Mouse (Mus musculus): Measurements from ENCODE around the gene Hsbp1.

The Hsbp1 gene

DNA sequence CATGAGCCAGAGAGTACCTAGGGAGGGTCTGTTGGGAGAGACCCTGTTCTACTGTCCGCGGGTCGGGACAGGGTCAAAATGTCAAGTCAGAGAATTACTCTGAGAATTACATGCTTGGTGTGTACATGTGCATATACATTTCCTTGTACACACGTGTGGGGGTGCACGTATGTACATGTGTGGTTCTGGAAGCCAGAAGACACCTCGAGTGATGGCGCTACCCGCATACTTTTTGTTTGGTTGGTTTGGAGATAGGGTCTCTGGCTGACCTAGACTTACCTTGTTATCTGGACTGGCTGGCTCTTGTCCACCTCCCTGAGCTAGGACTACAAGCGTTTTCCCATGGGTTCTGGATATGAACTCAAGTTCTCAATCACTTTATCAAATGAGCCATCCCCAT is 49.8 kb downstream of the Hsbp1 start:
- DNase-seq, result no peak

DNA sequence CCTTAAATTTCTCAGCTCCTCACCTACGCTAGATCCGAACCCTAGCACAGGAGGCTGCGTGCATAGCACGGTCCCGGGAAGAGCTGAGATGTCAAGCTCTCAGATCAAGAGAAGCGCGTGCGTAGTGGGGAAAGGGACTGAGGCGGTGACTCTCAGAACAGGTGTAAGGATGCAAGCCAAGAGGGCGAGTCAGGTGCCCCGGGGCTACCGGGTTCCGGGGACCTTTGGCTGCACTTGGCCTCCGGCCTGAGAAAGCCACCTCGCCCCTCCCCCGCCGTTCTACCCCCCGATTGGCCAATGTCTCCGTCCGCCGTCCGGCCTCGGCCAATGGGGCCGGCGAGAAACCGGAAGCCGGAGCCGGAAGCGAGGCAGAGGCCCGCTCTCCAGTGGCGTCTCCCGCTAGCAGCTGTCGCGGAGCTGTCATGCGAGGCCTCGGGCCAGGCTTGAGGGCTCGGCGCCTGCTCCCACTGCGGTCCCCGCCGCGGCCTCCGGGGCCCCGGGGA is 50.3 kb downstream of the Hsbp1 start, which contains the start of gene Mlycd:
Gene Mlycd, plus strand, starts transcription at position 355 of the 503 bp plus-strand sequence.
- DNase-seq, result peak; percentile 84

DNA sequence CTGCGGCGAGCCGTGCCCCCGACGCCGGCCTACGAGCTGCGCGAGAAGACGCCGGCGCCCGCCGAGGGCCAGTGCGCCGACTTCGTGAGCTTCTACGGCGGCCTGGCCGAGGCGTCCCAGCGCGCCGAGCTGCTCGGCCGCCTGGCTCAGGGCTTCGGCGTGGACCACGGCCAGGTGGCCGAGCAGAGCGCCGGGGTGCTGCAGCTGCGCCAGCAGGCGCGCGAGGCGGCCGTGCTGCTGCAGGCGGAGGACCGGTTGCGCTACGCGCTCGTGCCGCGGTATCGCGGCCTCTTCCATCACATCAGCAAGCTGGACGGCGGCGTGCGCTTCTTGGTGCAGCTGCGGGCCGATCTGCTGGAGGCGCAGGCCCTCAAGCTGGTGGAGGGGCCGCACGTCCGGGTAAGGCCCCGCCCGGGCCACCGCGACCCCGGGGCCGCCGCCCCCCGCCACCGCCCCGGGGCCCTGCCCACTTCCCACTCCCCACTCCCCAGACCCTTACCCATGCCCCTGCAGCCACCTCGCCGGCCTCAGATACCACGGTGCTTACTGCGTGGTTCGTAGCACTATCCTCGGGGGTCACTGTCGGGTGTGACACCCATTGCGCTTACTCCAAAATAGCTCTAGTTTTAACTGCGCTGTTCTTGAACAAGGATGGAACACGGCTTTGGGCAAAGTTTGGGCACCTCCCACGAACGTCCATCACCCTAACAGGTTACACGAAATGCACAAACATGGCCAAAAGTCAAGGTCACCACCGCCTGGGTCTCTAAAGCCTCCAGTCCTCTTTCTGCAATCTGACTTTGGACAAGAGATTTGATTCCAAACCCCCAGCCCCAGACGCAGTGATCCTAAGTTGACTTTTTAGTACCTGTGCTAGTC is 51.0 kb downstream of the Hsbp1 start:
- no peak for DNase-seq

Measured in thymus, adult 18-20 months (tissue).